In genomic region chr9:97214806-97215205, GRCm38 (mm10) we compare ENCODE assay signal across 12 mouse cellular contexts.
DNase-seq lines count a peak whose midpoint lies in the region; ATAC-seq and TF ChIP-seq lines count a peak whose summit lies in the region.
"Had no signal": no experiment of that assay in that cellular context is flagged by ENCODE, and none has a peak within 500 bp of the region (broad histone marks: within the 10 kb centered on the region; RNA-seq: fewer than 3 reads in every experiment).

No protein-coding gene starts in this region.

- H3K4me3 ChIP-seq in forebrain, embryonic 14.5 days (ENCODE audit: low read depth, low read length) = no peak overlapping the region
- H3K4me3 ChIP-seq in forebrain, embryonic 11.5 days (ENCODE audit: low read depth, low read length) = no peak overlapping the region
- H3K4me3 ChIP-seq in limb, embryonic 14.5 days (replicated peaks; ENCODE audit: low read length) = no peak overlapping the region
- no peak overlapping the region for H3K4me3 ChIP-seq in limb, embryonic 10.5 days
- no peak overlapping the region for H3K4me3 ChIP-seq in embryonic facial prominence, embryonic 14.5 days (ENCODE audit: low read depth, low read length)
- no peak overlapping the region for H3K4me3 ChIP-seq in kidney, embryonic 15.5 days (replicated peaks)
- H3K4me3 ChIP-seq: forebrain, embryonic 10.5 days; heart, embryonic 13.5 days; liver, embryonic 15.5 days had no signal

- no peak for TF ChIP-seq POLR2A in limb, embryonic 14.5 days (IDR thresholded peaks at IDR 0.05; ENCODE audit: borderline replicate concordance, extremely low read depth, insufficient read depth, insufficient read length)

- ATAC-seq in forebrain, embryonic 14.5 days = no peak
- no peak for ATAC-seq in forebrain, embryonic 11.5 days (replicated peaks; ENCODE audit: low FRiP score)
- no peak for ATAC-seq in limb, embryonic 14.5 days (ENCODE audit: low FRiP score, low read depth)
- ATAC-seq in embryonic facial prominence, embryonic 14.5 days (ENCODE audit: low read depth) = no peak
- ATAC-seq in kidney, embryonic 15.5 days (replicated peaks; ENCODE audit: low FRiP score) = no peak

- no peak overlapping the region for H3K27ac ChIP-seq in forebrain, embryonic 14.5 days (ENCODE audit: low read depth, low read length)
- H3K27ac ChIP-seq in forebrain, embryonic 11.5 days (ENCODE audit: low read depth, low read length) = no peak overlapping the region
- no peak overlapping the region for H3K27ac ChIP-seq in limb, embryonic 14.5 days (replicated peaks; ENCODE audit: low read depth, low read length)
- H3K27ac ChIP-seq in limb, embryonic 10.5 days = no peak overlapping the region
- H3K27ac ChIP-seq in embryonic facial prominence, embryonic 14.5 days (replicated peaks; ENCODE audit: low read depth, low read length) = no peak overlapping the region
- no peak overlapping the region for H3K27ac ChIP-seq in kidney, embryonic 15.5 days
- H3K27ac ChIP-seq: forebrain, embryonic 10.5 days; heart, embryonic 13.5 days; liver, embryonic 15.5 days had no signal

- no peak overlapping the region for H3K9ac ChIP-seq in forebrain, embryonic 14.5 days (ENCODE audit: low read length)
- no peak overlapping the region for H3K9ac ChIP-seq in forebrain, embryonic 11.5 days (ENCODE audit: low read length)
- H3K9ac ChIP-seq in limb, embryonic 14.5 days (ENCODE audit: low read depth, low read length, severe bottlenecking) = no peak overlapping the region
- no peak overlapping the region for H3K9ac ChIP-seq in embryonic facial prominence, embryonic 14.5 days (ENCODE audit: low read depth, low read length)
- no peak overlapping the region for H3K9ac ChIP-seq in kidney, embryonic 15.5 days
- H3K9ac ChIP-seq: heart, embryonic 13.5 days; liver, embryonic 15.5 days had no signal

- WGBS in forebrain, embryonic 14.5 days = 42% methylated on average over 2 of the region's 2 CpGs
- 33% methylated on average over 2 of the region's 2 CpGs for WGBS in forebrain, embryonic 11.5 days
- 47% methylated on average over 2 of the region's 2 CpGs for WGBS in limb, embryonic 14.5 days
- WGBS in limb, embryonic 10.5 days = 43% methylated on average over 2 of the region's 2 CpGs
- 33% methylated on average over 2 of the region's 2 CpGs for WGBS in embryonic facial prominence, embryonic 14.5 days
- WGBS in kidney, embryonic 15.5 days = 33% methylated on average over 2 of the region's 2 CpGs

- H3K9me3 ChIP-seq in forebrain, embryonic 14.5 days (replicated peaks; ENCODE audit: control insufficient read depth, low read length) = no peaks in the 10 kb centered on the region
- H3K9me3 ChIP-seq in forebrain, embryonic 11.5 days (ENCODE audit: control insufficient read depth, low read length) = no peaks in the 10 kb centered on the region
- H3K9me3 ChIP-seq in limb, embryonic 14.5 days (ENCODE audit: control insufficient read depth, low read length) = no peaks in the 10 kb centered on the region
- H3K9me3 ChIP-seq in limb, embryonic 10.5 days (replicated peaks) = no peaks in the 10 kb centered on the region
- H3K9me3 ChIP-seq in embryonic facial prominence, embryonic 14.5 days (ENCODE audit: control insufficient read depth, low read length) = no peaks in the 10 kb centered on the region
- H3K9me3 ChIP-seq in kidney, embryonic 15.5 days (replicated peaks) = no peaks in the 10 kb centered on the region
- H3K9me3 ChIP-seq: forebrain, embryonic 10.5 days; heart, embryonic 13.5 days; liver, embryonic 15.5 days had no signal

- H3K4me2 ChIP-seq in forebrain, embryonic 14.5 days (ENCODE audit: low read length) = no peak overlapping the region
- H3K4me2 ChIP-seq in forebrain, embryonic 11.5 days (ENCODE audit: low read depth, low read length, severe bottlenecking) = no peak overlapping the region
- H3K4me2 ChIP-seq in limb, embryonic 14.5 days (replicated peaks; ENCODE audit: low read depth, low read length, severe bottlenecking) = no peak overlapping the region
- H3K4me2 ChIP-seq in embryonic facial prominence, embryonic 14.5 days (ENCODE audit: low read depth, low read length) = no peak overlapping the region
- H3K4me2 ChIP-seq in kidney, embryonic 15.5 days = no peak overlapping the region
- H3K4me2 ChIP-seq: heart, embryonic 13.5 days; liver, embryonic 15.5 days had no signal

- no peaks in the 10 kb centered on the region for H3K4me1 ChIP-seq in forebrain, embryonic 14.5 days (ENCODE audit: control insufficient read depth, insufficient read depth, low read length)
- no peaks in the 10 kb centered on the region for H3K4me1 ChIP-seq in forebrain, embryonic 11.5 days (replicated peaks; ENCODE audit: control insufficient read depth, insufficient read depth, low read length)
- H3K4me1 ChIP-seq in limb, embryonic 14.5 days (ENCODE audit: control insufficient read depth, insufficient read depth, low read length) = no peaks in the 10 kb centered on the region
- no peaks in the 10 kb centered on the region for H3K4me1 ChIP-seq in limb, embryonic 10.5 days
- no peaks in the 10 kb centered on the region for H3K4me1 ChIP-seq in embryonic facial prominence, embryonic 14.5 days (ENCODE audit: control insufficient read depth, insufficient read depth, low read length)
- no peaks in the 10 kb centered on the region for H3K4me1 ChIP-seq in kidney, embryonic 15.5 days
- H3K4me1 ChIP-seq: forebrain, embryonic 10.5 days; heart, embryonic 13.5 days; liver, embryonic 15.5 days had no signal

- DNase-seq in forebrain, embryonic 14.5 days (ENCODE audit: low spot score) = peak; percentile 69
- no peak for DNase-seq in forebrain, embryonic 11.5 days (ENCODE audit: low spot score)
- DNase-seq in limb, embryonic 14.5 days (ENCODE audit: low spot score) = peak; percentile 63
- DNase-seq in limb, embryonic 10.5 days (ENCODE audit: low spot score) = no peak
- peak; percentile 12 for DNase-seq in ES-CJ7 (ENCODE audit: low read depth, low spot score)
- DNase-seq in embryonic facial prominence, embryonic 14.5 days (ENCODE audit: low spot score) = peak; percentile 35
- DNase-seq in frontal cortex, postnatal 10 days (ENCODE audit: low spot score in 2 of 2) = no peak
- DNase-seq: thymus, postnatal 25 days had no signal

- no peaks in the 10 kb centered on the region for H3K36me3 ChIP-seq in forebrain, embryonic 14.5 days (ENCODE audit: control insufficient read depth, insufficient read depth, low read length)
- no peaks in the 10 kb centered on the region for H3K36me3 ChIP-seq in forebrain, embryonic 11.5 days (ENCODE audit: control insufficient read depth, insufficient read depth, low read length)
- H3K36me3 ChIP-seq in limb, embryonic 14.5 days (ENCODE audit: control insufficient read depth, insufficient read depth, low read length) = no peaks in the 10 kb centered on the region
- no peaks in the 10 kb centered on the region for H3K36me3 ChIP-seq in limb, embryonic 10.5 days
- no peaks in the 10 kb centered on the region for H3K36me3 ChIP-seq in embryonic facial prominence, embryonic 14.5 days (ENCODE audit: control insufficient read depth, insufficient read depth, low read length)
- H3K36me3 ChIP-seq in kidney, embryonic 15.5 days = no peaks in the 10 kb centered on the region
- H3K36me3 ChIP-seq: forebrain, embryonic 10.5 days; heart, embryonic 13.5 days; liver, embryonic 15.5 days had no signal

- H3K27me3 ChIP-seq in forebrain, embryonic 14.5 days (replicated peaks; ENCODE audit: control insufficient read depth, insufficient read depth, low read length) = no peaks in the 10 kb centered on the region
- H3K27me3 ChIP-seq in forebrain, embryonic 11.5 days (ENCODE audit: control insufficient read depth, insufficient read depth, low read length) = no peaks in the 10 kb centered on the region
- no peaks in the 10 kb centered on the region for H3K27me3 ChIP-seq in limb, embryonic 14.5 days (ENCODE audit: control insufficient read depth, insufficient read depth, low read length)
- no peaks in the 10 kb centered on the region for H3K27me3 ChIP-seq in limb, embryonic 10.5 days (ENCODE audit: low read depth, poor library complexity, severe bottlenecking)
- H3K27me3 ChIP-seq in embryonic facial prominence, embryonic 14.5 days (replicated peaks; ENCODE audit: control insufficient read depth, insufficient read depth, low read length) = no peaks in the 10 kb centered on the region
- no peaks in the 10 kb centered on the region for H3K27me3 ChIP-seq in kidney, embryonic 15.5 days
- H3K27me3 ChIP-seq: heart, embryonic 13.5 days; liver, embryonic 15.5 days had no signal

Comparison
In these comparisons a context has a peak if more than half of its experiments do, and no peak if none do; other contexts are left out.
1. DNase-seq: peak in forebrain, embryonic 14.5 days (single experiment), limb, embryonic 14.5 days (single experiment), ES-CJ7 (single experiment) and embryonic facial prominence, embryonic 14.5 days (single experiment); none in forebrain, embryonic 11.5 days (single experiment), limb, embryonic 10.5 days (single experiment) and frontal cortex, postnatal 10 days (0 of 2).